Mouse (Mus musculus): Measurements from ENCODE around the gene Ubc.
A peak's percentile ranks its signal among the peaks of the same experiment; 100 is the strongest.

- TF ChIP-seq CTCF (IDR thresholded peaks at IDR 0.05; ENCODE audit: low read depth) (no peak), EP300 (IDR thresholded peaks at IDR 0.05; ENCODE audit: low read depth) (peak; percentile 93)
These were observed 3.1 kb upstream of the Ubc start for GRCm38 (mm10) chr5:125392977-125393621.
